Mouse (Mus musculus): Measurements from ENCODE around the gene St5. TPM values are rescaled to one million over a fixed set of nuclear protein-coding genes. Genes with fewer than 3 reads are reported as not detected.
A peak's percentile ranks its signal among the peaks of the same experiment; 100 is the strongest.

The St5 gene
- polyA plus RNA-seq, 1 experiment from 2014 or later: 30.4 TPM

DNA sequence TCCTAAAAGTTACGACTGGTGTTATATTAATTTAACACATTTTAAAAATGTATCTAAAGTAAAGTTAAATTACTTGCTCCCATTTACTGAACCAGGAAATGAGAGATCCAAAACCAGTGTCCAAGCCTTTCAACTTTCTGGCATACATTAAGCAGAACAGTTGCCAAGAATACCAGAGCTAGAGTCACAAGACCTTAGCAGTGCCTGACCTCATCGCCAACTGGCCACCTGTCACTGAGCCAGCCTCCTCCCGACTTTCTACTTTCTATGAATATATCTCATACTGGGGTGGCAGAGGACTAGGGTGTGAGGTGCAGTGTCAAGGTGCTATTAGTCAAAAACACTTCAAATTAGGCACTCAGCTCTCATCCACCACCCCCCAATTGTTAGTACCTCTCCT is 85.6 kb downstream of the St5 start:
- Histone ChIP-seq H3K4me3 (no peak overlapping the region), H3K9ac (no peak overlapping the region), H3K4me2 (no peak overlapping the region), H3K4me1 (replicated peaks) (peaks cover 81% of the 10 kb centered on the region), H3K36me3 (no peaks in the 10 kb centered on the region), H3K27ac (peak overlapping the region; percentile 96), H3K27me3 (no peaks in the 10 kb centered on the region), H3K9me3 (replicated peaks) (no peaks in the 10 kb centered on the region)
- ATAC-seq (replicated peaks; ENCODE audit: insufficient number of reproducible peaks, insufficient read depth, low FRiP score, low read depth): no peak
- 27% methylated on average over 3 of the region's 3 CpGs for WGBS

DNA sequence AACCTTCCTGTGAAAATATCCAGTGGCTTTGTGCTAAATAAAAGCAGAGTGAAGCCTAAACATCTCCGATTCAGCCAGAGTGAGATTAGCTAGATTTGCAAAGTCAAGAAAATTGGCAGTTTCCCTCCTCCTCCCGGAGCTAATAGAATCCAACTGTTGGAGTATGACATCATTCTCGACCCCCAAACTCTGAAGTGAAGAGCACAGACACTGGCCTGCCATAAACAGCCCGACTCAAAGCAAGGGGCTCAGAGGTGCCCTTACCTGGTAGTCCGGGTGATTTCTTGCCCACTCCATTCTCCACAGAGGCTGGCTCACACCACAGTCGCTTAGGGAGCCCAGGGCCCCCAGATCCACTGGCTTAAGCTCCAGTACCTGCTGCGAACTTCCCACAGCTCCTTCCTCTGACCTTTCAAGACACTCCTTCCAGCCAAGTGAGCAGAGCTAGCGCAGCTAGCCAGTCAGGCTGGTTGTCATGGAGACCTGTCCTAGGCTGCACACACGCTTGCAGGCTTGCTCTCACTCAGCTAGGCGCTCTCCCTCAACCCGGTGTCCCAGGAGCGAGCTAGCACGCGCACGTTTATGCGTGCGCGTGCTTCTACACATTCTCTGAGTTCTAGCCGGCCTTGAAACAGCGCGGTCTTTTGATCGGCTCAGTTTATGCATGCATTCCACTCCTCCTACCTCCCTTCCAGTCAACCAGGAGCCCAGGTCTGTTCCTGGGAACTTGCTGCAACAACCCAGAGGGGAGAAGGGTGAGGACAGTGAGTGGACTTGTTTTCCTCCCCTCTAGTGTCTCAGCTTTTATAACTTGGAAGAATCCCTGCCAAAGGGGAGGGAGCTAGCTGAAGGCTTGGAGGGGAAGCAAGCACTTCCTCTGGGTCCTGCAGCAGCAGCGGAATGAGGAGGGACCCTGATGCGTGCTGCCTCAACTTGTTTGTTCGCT is 87.1 kb downstream of the St5 start:
- Histone ChIP-seq H3K9ac (peak overlapping the region; percentile 69), H3K9me3 (replicated peaks) (no peaks in the 10 kb centered on the region), H3K4me2 (peak overlapping the region; percentile 80), H3K27me3 (no peaks in the 10 kb centered on the region), H3K4me1 (replicated peaks) (peaks cover 75% of the 10 kb centered on the region), H3K4me3 (peak overlapping the region; percentile 60), H3K27ac (peak overlapping the region; percentile 96), H3K36me3 (no peaks in the 10 kb centered on the region)
- WGBS: 5% methylated on average over 25 of the region's 25 CpGs
- ATAC-seq (replicated peaks; ENCODE audit: insufficient number of reproducible peaks, insufficient read depth, low FRiP score, low read depth): peak; percentile 91

DNA sequence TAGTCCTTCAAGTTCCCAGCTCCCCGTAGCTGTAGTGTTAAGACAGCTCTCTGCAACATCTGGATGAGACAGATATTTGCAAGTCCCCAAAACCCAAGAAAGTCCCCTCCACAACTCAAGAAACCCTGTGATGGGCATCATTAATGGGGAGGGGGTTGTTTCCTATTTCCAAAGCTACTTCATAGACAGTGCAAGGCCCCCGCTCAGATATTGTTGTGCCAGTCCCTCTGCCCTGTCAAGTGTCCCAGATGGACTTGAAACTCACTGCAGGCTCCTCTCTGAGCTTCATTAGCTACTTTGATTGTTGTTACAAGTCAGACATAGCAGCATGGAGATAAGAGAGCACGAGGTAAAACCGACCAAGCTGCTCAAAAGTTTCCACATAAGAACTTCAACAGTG is 87.8 kb downstream of the St5 start:
- no peak for ATAC-seq (replicated peaks; ENCODE audit: insufficient number of reproducible peaks, insufficient read depth, low FRiP score, low read depth)
- no peaks in the 10 kb centered on the region for H3K27me3 ChIP-seq
- peak overlapping the region; percentile 69 for H3K9ac ChIP-seq
- peaks cover 73% of the 10 kb centered on the region for H3K4me1 ChIP-seq (replicated peaks)
- no peaks in the 10 kb centered on the region for H3K36me3 ChIP-seq
- WGBS: 19% methylated on average over 4 of the region's 4 CpGs
- H3K4me2 ChIP-seq: peak overlapping the region; percentile 80
- H3K9me3 ChIP-seq (replicated peaks): no peaks in the 10 kb centered on the region
- H3K4me3 ChIP-seq: peak overlapping the region; percentile 60
- peak overlapping the region; percentile 96 for H3K27ac ChIP-seq

DNA sequence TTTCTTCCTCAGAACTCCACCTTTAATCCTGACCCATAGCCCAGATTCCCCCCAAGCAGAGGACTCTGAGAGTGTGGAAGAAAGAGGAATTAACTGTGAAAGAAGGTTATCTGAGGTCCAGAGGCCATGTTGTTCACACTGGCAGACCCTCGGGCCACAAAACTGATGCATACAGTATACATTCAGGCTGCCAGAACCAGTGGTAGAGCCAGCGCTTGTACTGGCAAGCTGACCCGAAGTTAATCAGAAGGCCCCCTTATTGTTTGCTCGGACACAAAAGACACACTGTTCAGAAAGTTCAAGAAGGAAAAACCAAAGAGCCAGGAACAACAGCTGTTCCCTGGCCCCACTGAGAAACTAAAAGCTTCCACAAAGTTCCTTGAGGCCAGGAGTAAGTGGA is 88.5 kb downstream of the St5 start:
- Histone ChIP-seq H3K27ac (peak overlapping the region; percentile 96), H3K27me3 (no peaks in the 10 kb centered on the region), H3K4me1 (replicated peaks) (peaks cover 74% of the 10 kb centered on the region), H3K36me3 (no peaks in the 10 kb centered on the region), H3K9ac (peak overlapping the region; percentile 69), H3K4me2 (peak overlapping the region; percentile 80), H3K9me3 (replicated peaks) (no peaks in the 10 kb centered on the region), H3K4me3 (peak overlapping the region; percentile 60)
- 40% methylated on average over 4 of the region's 4 CpGs for WGBS
- no peak for ATAC-seq (replicated peaks; ENCODE audit: insufficient number of reproducible peaks, insufficient read depth, low FRiP score, low read depth)

DNA sequence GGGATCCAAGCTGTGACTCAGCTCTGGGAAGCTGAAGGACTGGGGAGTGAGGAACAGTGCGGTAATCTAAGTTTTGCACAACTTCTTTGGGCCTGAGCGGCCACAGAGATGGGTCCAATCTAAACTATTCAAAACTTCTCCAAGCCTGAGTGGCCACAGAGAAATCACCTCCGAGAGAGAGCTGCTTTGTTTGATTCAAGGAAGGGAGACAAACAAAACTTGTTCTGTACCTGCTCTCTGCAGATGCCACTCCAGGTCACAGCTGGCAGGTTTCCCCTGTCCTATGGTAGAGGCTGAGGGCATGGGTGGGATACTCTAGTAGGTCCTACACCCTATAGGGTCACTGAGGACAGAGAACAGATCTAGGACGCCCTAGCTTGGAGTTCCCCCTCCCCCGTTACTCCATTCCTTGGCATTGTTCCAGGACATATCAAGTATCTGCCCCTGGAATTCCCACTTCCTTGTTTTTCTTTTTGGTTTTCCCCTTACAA is 89.8 kb downstream of the St5 start:
- Histone ChIP-seq H3K9me3 (replicated peaks) (no peaks in the 10 kb centered on the region), H3K27ac (peak overlapping the region; percentile 96), H3K9ac (no peak overlapping the region), H3K4me1 (replicated peaks) (peaks cover 82% of the 10 kb centered on the region), H3K36me3 (no peaks in the 10 kb centered on the region), H3K4me3 (peak overlapping the region; percentile 60), H3K27me3 (no peaks in the 10 kb centered on the region), H3K4me2 (peak overlapping the region; percentile 80)
- ATAC-seq (replicated peaks; ENCODE audit: insufficient number of reproducible peaks, insufficient read depth, low FRiP score, low read depth): no peak
- WGBS: 40% methylated on average over 5 of the region's 5 CpGs

DNA sequence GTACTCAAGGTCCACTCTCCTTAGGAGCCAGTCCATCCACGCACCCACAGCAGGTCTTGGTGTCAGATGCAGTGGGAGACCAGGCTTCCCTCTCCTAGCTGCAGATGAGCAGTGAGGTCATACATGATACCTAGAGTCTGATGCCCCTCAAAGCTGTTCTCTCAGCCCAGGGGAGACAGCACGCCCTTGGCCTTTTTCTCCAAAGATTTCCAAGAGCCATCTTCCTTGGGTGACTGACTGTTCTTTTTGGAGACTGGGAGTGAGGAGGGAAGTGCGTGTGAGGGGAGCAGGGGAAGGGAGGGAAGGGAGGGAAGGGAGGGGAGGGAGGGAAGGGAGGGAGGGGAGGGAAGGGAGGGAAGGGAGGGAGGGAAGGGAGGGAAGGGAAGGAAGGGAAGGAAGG is 90.4 kb downstream of the St5 start:
- H3K4me1 ChIP-seq (replicated peaks): peaks cover 82% of the 10 kb centered on the region
- H3K27ac ChIP-seq: no peak overlapping the region
- no peak overlapping the region for H3K4me3 ChIP-seq
- no peak overlapping the region for H3K4me2 ChIP-seq
- ATAC-seq (replicated peaks; ENCODE audit: insufficient number of reproducible peaks, insufficient read depth, low FRiP score, low read depth): no peak
- H3K9me3 ChIP-seq (replicated peaks): no peaks in the 10 kb centered on the region
- no peaks in the 10 kb centered on the region for H3K36me3 ChIP-seq
- 80% methylated on average over 3 of the region's 3 CpGs for WGBS
- no peak overlapping the region for H3K9ac ChIP-seq
- no peaks in the 10 kb centered on the region for H3K27me3 ChIP-seq

DNA sequence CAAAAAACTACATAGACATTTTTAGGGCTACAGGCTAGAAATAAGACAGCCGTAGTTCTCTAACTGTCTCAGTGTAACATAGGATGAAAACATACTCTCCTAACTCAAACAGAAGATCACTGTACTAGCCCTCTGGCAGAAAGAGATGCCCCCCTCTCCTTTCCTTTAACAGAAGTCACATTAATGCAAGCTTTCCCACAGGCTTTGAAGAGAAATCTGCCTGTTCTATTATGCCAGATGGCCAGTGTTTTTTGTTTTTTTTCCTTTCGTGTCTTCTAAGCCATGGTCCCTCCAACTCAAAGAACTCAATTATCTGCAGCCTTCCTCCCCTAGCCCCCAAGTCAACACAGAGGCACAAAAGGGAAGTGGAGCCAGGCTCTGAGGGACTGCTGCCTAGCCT is 90.9 kb downstream of the St5 start:
- 74% methylated on average over 2 of the region's 2 CpGs for WGBS
- no peaks in the 10 kb centered on the region for H3K27me3 ChIP-seq
- H3K4me3 ChIP-seq: no peak overlapping the region
- no peak overlapping the region for H3K27ac ChIP-seq
- no peak overlapping the region for H3K4me2 ChIP-seq
- H3K9ac ChIP-seq: no peak overlapping the region
- peaks cover 82% of the 10 kb centered on the region for H3K4me1 ChIP-seq (replicated peaks)
- no peaks in the 10 kb centered on the region for H3K36me3 ChIP-seq
- no peak for ATAC-seq (replicated peaks; ENCODE audit: insufficient number of reproducible peaks, insufficient read depth, low FRiP score, low read depth)
- H3K9me3 ChIP-seq (replicated peaks): no peaks in the 10 kb centered on the region

DNA sequence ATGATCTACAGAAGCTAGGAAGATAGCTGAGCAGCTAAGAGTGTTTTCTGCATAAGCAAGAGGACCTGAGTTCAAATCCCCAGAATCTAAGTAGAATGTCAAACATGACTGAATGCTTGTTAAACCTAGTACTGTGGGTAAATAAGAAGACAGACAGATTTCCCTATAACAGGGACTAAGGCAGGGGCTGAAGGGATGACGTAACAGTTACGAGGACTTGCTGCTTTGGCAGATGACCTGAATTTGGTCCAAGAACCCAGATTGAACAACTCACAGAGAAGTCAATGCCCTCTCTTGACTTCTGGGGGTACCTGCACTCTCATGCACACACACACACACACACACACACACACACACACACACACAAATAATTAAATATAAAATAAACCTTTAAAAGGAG is 93.1 kb downstream of the St5 start:
- Histone ChIP-seq H3K36me3 (no peaks in the 10 kb centered on the region), H3K4me1 (replicated peaks) (peaks cover 70% of the 10 kb centered on the region), H3K4me2 (no peak overlapping the region), H3K27me3 (no peaks in the 10 kb centered on the region), H3K4me3 (no peak overlapping the region), H3K9me3 (replicated peaks) (no peaks in the 10 kb centered on the region), H3K27ac (no peak overlapping the region), H3K9ac (no peak overlapping the region)
- no peak for ATAC-seq (replicated peaks; ENCODE audit: insufficient number of reproducible peaks, insufficient read depth, low FRiP score, low read depth)
- 93% methylated on average over 2 of the region's 2 CpGs for WGBS

DNA sequence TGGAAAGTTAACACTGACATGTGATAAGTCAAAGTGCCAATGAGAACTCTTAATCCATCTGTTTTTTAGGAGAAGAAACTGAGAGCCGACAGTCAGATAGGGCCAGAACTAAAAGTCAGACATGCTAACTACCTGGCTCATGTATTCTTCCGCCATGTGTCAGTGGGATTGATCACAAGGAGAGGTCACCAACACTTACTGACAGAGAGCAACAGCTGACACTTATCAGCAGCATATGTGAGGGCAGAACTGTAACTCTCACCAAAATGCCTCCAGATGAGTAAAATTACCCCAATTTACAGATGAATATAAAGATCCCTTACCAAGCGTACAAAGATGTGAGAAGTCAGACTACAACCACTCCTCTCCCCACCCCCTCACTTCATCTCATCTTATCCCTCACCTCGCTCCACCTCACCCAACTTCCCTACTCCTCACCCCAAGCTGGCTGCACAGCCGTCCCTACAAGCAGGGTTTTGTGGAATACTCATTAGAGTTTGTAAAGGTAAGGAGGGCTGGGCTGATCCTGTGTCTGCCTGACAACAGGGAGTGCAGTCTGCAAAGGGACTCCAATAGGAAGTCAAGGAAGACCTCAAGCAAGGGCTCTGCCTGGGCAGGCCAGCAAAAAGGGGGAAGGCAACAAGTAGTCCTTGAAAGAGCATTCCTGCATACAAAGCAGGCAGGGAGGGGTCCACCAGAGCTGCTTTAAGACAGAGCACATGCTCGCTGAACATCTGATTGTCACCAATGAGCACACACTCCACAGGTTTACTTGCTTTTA is 93.7 kb downstream of the St5 start:
- Histone ChIP-seq H3K9me3 (replicated peaks) (no peaks in the 10 kb centered on the region), H3K36me3 (no peaks in the 10 kb centered on the region), H3K27me3 (no peaks in the 10 kb centered on the region), H3K4me1 (replicated peaks) (peaks cover 64% of the 10 kb centered on the region), H3K4me2 (no peak overlapping the region), H3K4me3 (no peak overlapping the region), H3K27ac (0 out of 2 replicates have a peak overlapping the region, but pooled peaks have one; percentile 13), H3K9ac (no peak overlapping the region)
- 71% methylated on average over 6 of the region's 6 CpGs for WGBS
- no peak; the same call in 1 of the 2 replicates for ATAC-seq (replicated peaks; ENCODE audit: insufficient number of reproducible peaks, insufficient read depth, low FRiP score, low read depth)

DNA sequence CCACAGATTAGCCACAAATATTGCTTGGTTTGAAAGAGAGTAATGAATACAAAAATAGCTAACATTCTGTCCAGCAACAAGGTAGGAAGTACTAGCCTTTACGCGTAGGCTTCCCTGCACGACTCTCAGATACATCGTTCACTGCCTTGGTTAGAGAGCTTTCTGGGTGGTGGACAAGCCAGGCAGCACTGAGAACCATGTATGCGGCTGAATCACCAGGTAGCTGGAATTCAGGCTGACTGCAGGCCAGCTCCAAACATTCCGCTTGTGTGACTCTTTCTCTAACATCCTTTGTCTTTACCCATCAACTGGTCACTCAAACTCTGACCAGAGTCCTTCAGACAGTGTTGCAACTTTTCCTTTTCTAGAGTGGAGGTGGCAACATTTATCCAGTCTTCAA is 94.6 kb downstream of the St5 start:
- no peak for ATAC-seq (replicated peaks; ENCODE audit: insufficient number of reproducible peaks, insufficient read depth, low FRiP score, low read depth)
- no peaks in the 10 kb centered on the region for H3K27me3 ChIP-seq
- H3K36me3 ChIP-seq: no peaks in the 10 kb centered on the region
- WGBS: 71% methylated on average over 6 of the region's 6 CpGs
- H3K4me2 ChIP-seq: no peak overlapping the region
- H3K9me3 ChIP-seq (replicated peaks): no peaks in the 10 kb centered on the region
- H3K27ac ChIP-seq: 0 out of 2 replicates have a peak overlapping the region, but pooled peaks have one; percentile 22
- no peak overlapping the region for H3K9ac ChIP-seq
- H3K4me3 ChIP-seq: no peak overlapping the region
- H3K4me1 ChIP-seq (replicated peaks): peaks cover 55% of the 10 kb centered on the region

DNA sequence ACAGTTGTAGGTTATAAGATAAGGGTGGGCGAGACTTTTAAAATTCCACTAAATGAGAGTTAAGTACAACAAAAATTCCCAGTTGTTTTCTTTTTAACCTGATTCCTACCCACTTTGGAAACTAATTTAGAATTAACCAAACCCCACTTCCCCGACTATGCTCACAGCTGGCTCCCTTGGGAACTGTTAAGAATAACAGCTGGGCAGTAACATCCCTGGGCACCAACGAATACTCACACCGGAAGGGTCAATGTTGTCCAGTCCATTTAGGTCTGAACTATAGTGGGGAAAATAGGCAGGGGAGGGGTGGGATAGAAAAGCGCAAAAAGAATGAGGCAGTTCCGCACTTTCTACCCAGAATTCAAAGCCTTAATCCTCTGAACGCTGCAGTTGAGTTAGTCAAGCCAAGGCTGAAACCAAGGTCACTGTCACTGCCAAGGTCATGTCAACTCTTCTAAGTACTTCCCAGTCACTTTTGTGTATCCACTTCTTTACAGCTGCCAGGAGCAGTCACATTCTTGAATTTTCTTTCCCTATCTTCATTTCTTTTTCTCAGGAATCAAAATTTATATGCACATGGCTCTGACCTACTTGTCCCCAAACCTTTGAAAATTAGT is 96.3 kb downstream of the St5 start:
- Histone ChIP-seq H3K36me3 (no peaks in the 10 kb centered on the region), H3K4me3 (no peak overlapping the region), H3K4me1 (replicated peaks) (peaks cover 52% of the 10 kb centered on the region), H3K9me3 (replicated peaks) (no peaks in the 10 kb centered on the region), H3K4me2 (no peak overlapping the region), H3K27me3 (no peaks in the 10 kb centered on the region), H3K9ac (no peak overlapping the region), H3K27ac (peak overlapping the region; percentile 44)
- ATAC-seq (replicated peaks; ENCODE audit: insufficient number of reproducible peaks, insufficient read depth, low FRiP score, low read depth): no peak
- WGBS: 65% methylated on average over 7 of the region's 7 CpGs
